Mouse (Mus musculus): Measurements from ENCODE around the gene Atoh8. TPM values are rescaled to one million over a fixed set of nuclear protein-coding genes. Genes with fewer than 3 reads are reported as not detected.

Atoh8 gene
- polyA plus RNA-seq (2012; fragmentation: generic; extraction: Trizol): 34.4 TPM
- long read RNA-seq, experiment 1, transcript Atoh8-201 (3 exons, 2,355 nt): major isoform, 13 of 14 reads
- long read RNA-seq, experiment 1, partial matches to known transcripts: 1 of 14 reads
- long read RNA-seq, experiment 1, other reads (novel, unspliced or antisense): 0 of 14 reads
- long read RNA-seq, experiment 2, transcript Atoh8-201 (3 exons, 2,355 nt): major isoform, 46 of 47 reads
- long read RNA-seq, experiment 2, partial matches to known transcripts: 0 of 47 reads
- long read RNA-seq, experiment 2, other reads (novel, unspliced or antisense): 1 of 47 reads

GRCm38 (mm10) chr6:72235098-72235806 lies at the start of gene Atoh8:
Gene Atoh8 (minus strand): TSS chr6:72235577.
- Histone ChIP-seq H3K36me3 (ENCODE audit: control insufficient read depth, insufficient read depth) (no peaks in the 10 kb centered on the region), H3K79me3 (ENCODE audit: low read depth) (peaks cover 11% of the 10 kb centered on the region), H3K79me2 (ENCODE audit: control insufficient read depth, insufficient read depth) (peaks cover 34% of the 10 kb centered on the region), H3K27me3 (ENCODE audit: control insufficient read depth, insufficient read depth, insufficient read length) (no peaks in the 10 kb centered on the region), H3ac (ENCODE audit: control insufficient read depth, insufficient read length, low read depth) (peak within 1 kb of the TSS; percentile 71), H3K4me3 (ENCODE audit: insufficient read depth, poor library complexity, severe bottlenecking) (peak within 1 kb of the TSS; percentile 61)
- TF ChIP-seq USF1 (IDR thresholded peaks at IDR 0.05; ENCODE audit: low read depth) (no peak), MYOG (IDR thresholded peaks at IDR 0.05; ENCODE audit: control insufficient read depth, extremely low read depth, insufficient read length) (no peak), FOSL1 (IDR thresholded peaks at IDR 0.05; ENCODE audit: insufficient read depth, low read length, poor library complexity, severe bottlenecking) (no peak), MAX (IDR thresholded peaks at IDR 0.05) (no peak), MYOD1 (IDR thresholded peaks at IDR 0.05; ENCODE audit: control insufficient read depth, insufficient read length, low read depth) (no peak), CEBPB (IDR thresholded peaks at IDR 0.05; ENCODE audit: low read depth) (no peak)

- Histone ChIP-seq H3K27me3 (ENCODE audit: control insufficient read depth, insufficient read depth, insufficient read length) (no peaks in the 10 kb centered on the region), H3K4me3 (ENCODE audit: insufficient read depth, poor library complexity, severe bottlenecking) (no peak overlapping the region), H3ac (ENCODE audit: control insufficient read depth, insufficient read length, low read depth) (no peak overlapping the region), H3K36me3 (ENCODE audit: control insufficient read depth, insufficient read depth) (no peaks in the 10 kb centered on the region), H3K79me2 (ENCODE audit: control insufficient read depth, insufficient read depth) (no peaks in the 10 kb centered on the region), H3K79me3 (ENCODE audit: low read depth) (no peaks in the 10 kb centered on the region)
- TF ChIP-seq CEBPB (IDR thresholded peaks at IDR 0.05; ENCODE audit: low read depth) (no peak), MYOG (IDR thresholded peaks at IDR 0.05; ENCODE audit: control insufficient read depth, extremely low read depth, insufficient read length) (no peak), CTCF (IDR thresholded peaks at IDR 0.05; ENCODE audit: control insufficient read depth, insufficient read depth, insufficient read length) (peak; percentile 16), MAX (IDR thresholded peaks at IDR 0.05) (no peak), MYOD1 (IDR thresholded peaks at IDR 0.05; ENCODE audit: control insufficient read depth, insufficient read length, low read depth) (no peak)
Measured at GRCm38 (mm10) chr6:72283914-72284313, 48.5 kb upstream of the Atoh8 start.

- TF ChIP-seq CEBPB (IDR thresholded peaks at IDR 0.05; ENCODE audit: low read depth) (no peak), FOSL1 (IDR thresholded peaks at IDR 0.05; ENCODE audit: insufficient read depth, low read length, poor library complexity, severe bottlenecking) (no peak), MYOG (IDR thresholded peaks at IDR 0.05; ENCODE audit: control insufficient read depth, extremely low read depth, insufficient read length) (no peak), MAX (IDR thresholded peaks at IDR 0.05) (no peak), CTCF (IDR thresholded peaks at IDR 0.05; ENCODE audit: control insufficient read depth, insufficient read depth, insufficient read length) (no peak), MYOD1 (IDR thresholded peaks at IDR 0.05; ENCODE audit: control insufficient read depth, insufficient read length, low read depth) (no peak), USF1 (IDR thresholded peaks at IDR 0.05; ENCODE audit: low read depth) (no peak)
- H3K79me2 ChIP-seq (ENCODE audit: control insufficient read depth, insufficient read depth): no peaks in the 10 kb centered on the region
- H3K4me3 ChIP-seq (ENCODE audit: insufficient read depth, poor library complexity, severe bottlenecking): no peak overlapping the region
- H3K27me3 ChIP-seq (ENCODE audit: control insufficient read depth, insufficient read depth, insufficient read length): no peaks in the 10 kb centered on the region
- no peak overlapping the region for H3ac ChIP-seq (ENCODE audit: control insufficient read depth, insufficient read length, low read depth)
- no peaks in the 10 kb centered on the region for H3K79me3 ChIP-seq (ENCODE audit: low read depth)
- no peaks in the 10 kb centered on the region for H3K36me3 ChIP-seq (ENCODE audit: control insufficient read depth, insufficient read depth)
Measured at GRCm38 (mm10) chr6:72280410-72280998, 45.1 kb upstream of the Atoh8 start.

GRCm38 (mm10) chr6:72279505-72279904 lies 44.1 kb upstream of the Atoh8 start:
- no peaks in the 10 kb centered on the region for H3K27me3 ChIP-seq (ENCODE audit: control insufficient read depth, insufficient read depth, insufficient read length)
- no peaks in the 10 kb centered on the region for H3K79me2 ChIP-seq (ENCODE audit: control insufficient read depth, insufficient read depth)
- H3K36me3 ChIP-seq (ENCODE audit: control insufficient read depth, insufficient read depth): no peaks in the 10 kb centered on the region
- H3K4me3 ChIP-seq (ENCODE audit: insufficient read depth, poor library complexity, severe bottlenecking): no peak overlapping the region
- H3K79me3 ChIP-seq (ENCODE audit: low read depth): no peaks in the 10 kb centered on the region
- H3ac ChIP-seq (ENCODE audit: control insufficient read depth, insufficient read length, low read depth): no peak overlapping the region
- TF ChIP-seq CEBPB (IDR thresholded peaks at IDR 0.05; ENCODE audit: low read depth): no peak
- no peak for TF ChIP-seq FOSL1 (IDR thresholded peaks at IDR 0.05; ENCODE audit: insufficient read depth, low read length, poor library complexity, severe bottlenecking)
- TF ChIP-seq CTCF (IDR thresholded peaks at IDR 0.05; ENCODE audit: control insufficient read depth, insufficient read depth, insufficient read length): no peak
- TF ChIP-seq MYOD1 (IDR thresholded peaks at IDR 0.05; ENCODE audit: control insufficient read depth, insufficient read length, low read depth): no peak
- no peak for TF ChIP-seq MYOG (IDR thresholded peaks at IDR 0.05; ENCODE audit: control insufficient read depth, extremely low read depth, insufficient read length)
- TF ChIP-seq USF1 (IDR thresholded peaks at IDR 0.05; ENCODE audit: low read depth): no peak
- TF ChIP-seq MAX (IDR thresholded peaks at IDR 0.05): no peak

- H3K79me2 ChIP-seq (ENCODE audit: control insufficient read depth, insufficient read depth): no peaks in the 10 kb centered on the region
- H3ac ChIP-seq (ENCODE audit: control insufficient read depth, insufficient read length, low read depth): no peak overlapping the region
- no peaks in the 10 kb centered on the region for H3K27me3 ChIP-seq (ENCODE audit: control insufficient read depth, insufficient read depth, insufficient read length)
- H3K36me3 ChIP-seq (ENCODE audit: control insufficient read depth, insufficient read depth): no peaks in the 10 kb centered on the region
- H3K4me3 ChIP-seq (ENCODE audit: insufficient read depth, poor library complexity, severe bottlenecking): no peak overlapping the region
- no peaks in the 10 kb centered on the region for H3K79me3 ChIP-seq (ENCODE audit: low read depth)
- TF ChIP-seq USF1 (IDR thresholded peaks at IDR 0.05; ENCODE audit: low read depth) (no peak), MYOG (IDR thresholded peaks at IDR 0.05; ENCODE audit: control insufficient read depth, extremely low read depth, insufficient read length) (no peak), MYOD1 (IDR thresholded peaks at IDR 0.05; ENCODE audit: control insufficient read depth, insufficient read length, low read depth) (no peak), FOSL1 (IDR thresholded peaks at IDR 0.05; ENCODE audit: insufficient read depth, low read length, poor library complexity, severe bottlenecking) (no peak), CTCF (IDR thresholded peaks at IDR 0.05; ENCODE audit: control insufficient read depth, insufficient read depth, insufficient read length) (no peak), MAX (IDR thresholded peaks at IDR 0.05) (no peak), CEBPB (IDR thresholded peaks at IDR 0.05; ENCODE audit: low read depth) (no peak)
Measured at GRCm38 (mm10) chr6:72278835-72279234, 43.5 kb upstream of the Atoh8 start.
